Mouse (Mus musculus) cerebellum, adult 11 months (tissue): Measurements from ENCODE around the gene Dnal1.

ENCODE experiments used
- DNase-seq: peaks from one replicate; pipeline ENCODE4 v3.0.0; 2022

The Dnal1 gene

DNA sequence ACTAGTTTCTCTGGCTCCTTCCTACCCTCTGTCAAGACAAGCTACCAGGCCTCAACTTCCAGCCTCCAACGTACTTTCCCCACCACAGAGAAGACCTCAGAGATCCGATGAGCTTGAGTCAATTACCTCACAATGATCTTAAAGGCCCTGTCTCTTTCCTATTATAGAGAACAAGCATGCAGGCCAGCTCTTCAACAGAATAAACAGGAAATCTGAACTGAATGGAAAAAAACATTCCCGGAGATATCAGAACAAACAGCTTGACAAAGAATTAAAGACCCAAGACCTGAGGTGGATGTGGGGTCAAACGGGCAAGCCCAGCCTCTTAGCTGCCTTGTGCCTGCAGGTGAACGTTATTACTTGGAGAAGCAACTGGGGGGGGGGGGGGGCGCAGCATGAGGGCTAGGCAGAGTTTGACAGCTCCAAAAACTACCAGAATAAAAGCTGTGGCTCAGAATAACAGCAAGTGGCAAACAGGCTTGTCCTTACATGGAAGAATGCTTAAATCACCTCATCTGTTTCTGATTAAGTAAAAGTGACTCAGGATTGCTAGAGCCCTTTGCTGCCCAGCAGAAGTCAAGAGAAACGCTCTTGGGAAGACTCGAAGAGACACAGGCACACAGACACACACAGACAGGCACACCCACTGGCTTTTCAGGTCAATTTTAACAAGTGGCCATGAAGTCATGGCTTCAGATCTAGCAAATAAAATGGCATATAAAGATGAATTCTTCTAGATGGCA, 51.6 kb downstream of the Dnal1 start:
- no peak for DNase-seq

DNA sequence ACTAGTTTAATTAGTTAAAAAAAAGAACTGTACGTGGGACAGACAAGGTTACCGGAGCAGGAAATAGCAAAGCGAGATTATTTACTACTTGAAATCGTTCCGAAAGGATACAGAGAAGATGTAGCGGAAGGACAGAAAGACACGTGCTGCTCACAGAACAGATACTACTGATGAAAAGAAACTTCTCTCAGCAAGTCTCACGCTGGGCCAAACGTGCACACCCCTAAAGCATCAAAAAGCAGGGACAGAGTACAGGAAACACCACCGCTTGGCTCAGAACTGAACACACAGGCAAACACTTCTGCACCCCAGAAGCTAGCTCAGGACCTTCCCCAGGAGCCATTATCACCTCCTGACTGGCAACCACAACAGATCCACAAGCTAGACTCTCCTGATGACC, 56.4 kb downstream of the Dnal1 start:
- DNase-seq, result no peak

DNA sequence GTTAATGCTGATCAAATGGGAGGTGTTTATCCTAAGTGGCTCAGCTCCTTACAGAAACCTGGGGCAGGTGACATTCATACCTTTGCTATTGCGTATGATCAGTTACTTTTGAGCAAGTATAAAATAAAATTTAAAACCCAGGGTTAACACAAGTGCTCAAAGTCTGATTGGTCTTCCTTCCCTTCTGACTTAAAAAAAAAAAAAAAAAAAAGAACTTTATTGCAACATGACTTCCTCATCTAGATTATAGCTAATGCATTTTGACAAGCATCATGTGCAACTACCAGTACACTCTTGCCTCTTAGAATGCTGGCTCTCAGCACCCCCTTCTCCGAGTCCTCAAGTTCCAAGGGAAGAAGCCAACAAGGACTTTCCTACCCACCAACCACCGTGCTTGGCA, 58.0 kb downstream of the Dnal1 start:
- DNase-seq, result no peak

DNA sequence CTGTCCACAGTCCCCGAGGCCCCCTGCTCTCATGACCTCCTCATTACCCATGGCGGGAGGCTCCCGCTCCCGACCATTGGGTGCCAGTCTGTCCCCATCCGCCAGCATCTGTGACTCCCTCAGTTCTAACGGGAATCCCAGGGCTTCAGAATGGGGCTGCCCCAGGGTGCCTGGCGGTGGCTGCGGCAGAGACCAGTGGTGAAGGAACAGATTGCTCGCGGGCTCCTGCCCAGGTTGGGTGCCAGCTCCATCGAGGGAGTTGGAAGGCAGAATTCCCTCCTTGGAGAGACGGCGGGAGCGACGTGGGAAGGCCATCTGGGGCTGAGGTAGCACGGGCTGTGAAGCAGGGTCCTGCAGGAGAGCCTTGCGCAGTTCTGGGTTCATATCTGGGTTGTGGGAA, 58.7 kb downstream of the Dnal1 start:
- DNase-seq, result peak; percentile 60

DNA sequence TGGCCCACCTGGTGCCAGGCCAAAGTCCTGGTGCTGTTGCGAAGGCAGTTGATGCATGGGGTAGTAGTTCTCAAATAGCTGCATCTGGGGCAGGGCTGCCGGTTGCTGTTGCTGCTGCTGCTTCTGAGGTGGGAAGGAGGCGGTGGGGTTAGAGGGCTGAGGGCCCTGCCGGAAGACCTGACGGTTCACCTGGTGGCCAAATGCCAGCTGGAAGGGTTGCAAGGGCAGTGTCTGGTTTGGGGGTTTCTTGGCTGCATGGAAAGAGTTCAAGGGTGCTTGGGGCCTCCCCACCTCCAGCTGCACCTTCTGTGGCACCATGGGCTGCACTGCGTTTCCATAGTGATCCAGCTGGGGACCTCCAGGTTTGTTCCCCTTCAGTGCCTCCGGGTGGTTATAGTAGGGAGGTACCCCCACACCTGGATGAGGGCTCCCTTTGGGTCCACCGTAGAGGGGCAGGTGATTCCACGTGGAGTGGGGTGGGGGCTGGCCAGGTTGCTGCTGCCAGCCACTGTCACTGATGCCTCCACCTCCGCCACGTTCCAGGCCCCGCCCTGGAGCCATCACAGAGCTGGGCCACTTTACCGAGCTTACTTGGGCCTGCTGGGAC, 59.2 kb downstream of the Dnal1 start:
- no peak for DNase-seq

DNA sequence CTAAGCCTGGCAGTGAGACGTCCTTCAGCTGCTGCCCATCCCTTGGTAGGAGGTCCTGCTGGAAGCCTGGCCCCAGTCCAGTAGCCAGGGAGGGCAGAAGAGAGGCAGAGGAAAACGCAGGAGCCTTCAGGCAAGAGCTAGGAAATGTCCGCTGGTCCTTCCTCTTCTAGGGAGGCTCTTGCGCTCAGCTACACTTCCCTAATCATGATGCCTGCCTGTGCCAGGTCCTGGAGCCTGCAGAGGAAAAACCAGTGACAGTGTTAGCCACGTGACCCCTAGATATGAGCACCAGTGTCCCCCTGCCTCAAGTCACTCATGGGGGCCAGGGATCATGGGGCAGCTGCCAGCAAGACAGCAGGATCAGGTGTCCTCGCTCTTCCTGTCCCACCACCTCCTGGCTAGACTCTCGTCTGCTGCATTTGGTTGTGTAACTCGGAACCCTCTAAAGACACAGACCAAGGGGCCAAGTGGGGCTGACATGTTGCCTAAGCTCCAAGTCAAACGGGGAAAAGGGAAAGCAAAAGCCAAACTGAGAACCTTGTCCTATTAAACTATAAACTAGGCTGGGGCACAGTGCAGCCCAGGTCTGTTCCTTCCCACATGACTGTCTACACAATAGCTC, 60.1 kb downstream of the Dnal1 start:
- DNase-seq, result peak; percentile 50

DNA sequence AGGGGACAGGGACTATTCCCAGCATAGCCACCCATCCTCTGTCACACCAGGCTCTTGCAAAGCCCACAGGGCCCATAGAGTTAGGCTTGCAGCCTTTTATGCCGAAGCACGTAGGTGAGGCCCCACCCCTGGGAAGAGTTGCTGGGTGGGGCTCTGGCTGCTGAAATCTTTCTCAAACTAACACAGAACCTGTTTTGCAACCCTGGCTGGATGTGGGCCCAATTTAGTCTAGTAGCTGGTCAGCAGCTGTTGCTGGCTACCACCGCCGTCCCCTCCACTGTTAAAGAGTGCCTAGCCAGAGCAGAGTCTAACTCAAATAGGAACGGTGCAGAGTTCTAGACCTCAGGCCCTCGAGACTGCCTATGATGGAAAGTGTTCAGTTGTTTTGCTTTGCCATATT, 60.7 kb downstream of the Dnal1 start:
- DNase-seq, result peak; percentile 9

DNA sequence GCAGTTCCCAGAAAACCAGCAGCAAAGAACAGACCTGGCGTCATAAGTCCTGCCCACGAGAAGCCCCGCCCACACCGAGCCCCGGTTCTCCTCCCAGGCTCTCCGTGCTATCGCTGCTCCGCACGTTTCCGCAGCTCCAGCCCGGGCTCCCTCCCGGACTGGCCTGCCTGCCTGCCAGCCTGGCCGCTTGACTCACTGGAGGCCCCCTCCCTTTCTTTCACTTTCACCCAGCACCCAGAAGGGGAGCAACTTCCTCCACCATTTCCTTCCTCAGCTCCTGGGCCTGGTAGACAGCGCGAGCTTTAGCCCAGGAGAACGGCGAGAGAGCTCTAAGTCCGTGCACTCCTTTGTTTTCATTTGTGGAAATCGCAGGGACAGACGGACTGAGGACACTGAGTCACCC, 61.5 kb downstream of the Dnal1 start:
- DNase-seq, result peak; percentile 82

DNA sequence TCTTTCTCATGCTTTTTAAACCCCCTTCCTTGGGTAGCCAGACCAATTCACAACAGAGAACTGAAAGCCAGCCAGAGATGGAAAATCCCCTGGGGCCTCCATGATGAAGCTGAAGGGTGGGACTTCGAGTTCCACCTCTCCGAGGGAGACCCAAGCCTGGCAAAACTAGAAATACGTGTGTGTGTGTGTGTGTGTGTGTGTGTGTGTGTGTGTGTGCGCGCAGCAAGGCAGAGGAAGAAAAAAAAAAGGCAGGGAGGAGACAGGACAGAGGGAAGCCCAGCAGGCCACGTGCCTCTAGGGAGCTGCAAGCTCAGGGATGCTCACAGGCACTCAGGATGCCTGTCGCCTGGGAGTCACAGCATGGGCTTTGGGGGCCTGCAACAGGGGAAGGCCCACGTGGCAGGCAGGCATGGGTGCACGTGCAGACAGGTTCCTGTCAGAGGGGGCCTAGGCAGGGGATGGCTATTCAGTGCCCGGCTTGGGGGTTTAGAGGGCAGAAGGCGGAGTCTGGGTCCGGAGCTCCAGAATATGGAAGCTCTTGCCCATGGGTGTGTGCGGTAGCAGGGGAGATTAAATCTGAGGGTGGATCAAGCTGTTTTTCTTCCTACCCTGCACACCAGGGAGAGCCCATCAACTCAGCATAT, 62.1 kb downstream of the Dnal1 start:
- DNase-seq, result peak; percentile 33

DNA sequence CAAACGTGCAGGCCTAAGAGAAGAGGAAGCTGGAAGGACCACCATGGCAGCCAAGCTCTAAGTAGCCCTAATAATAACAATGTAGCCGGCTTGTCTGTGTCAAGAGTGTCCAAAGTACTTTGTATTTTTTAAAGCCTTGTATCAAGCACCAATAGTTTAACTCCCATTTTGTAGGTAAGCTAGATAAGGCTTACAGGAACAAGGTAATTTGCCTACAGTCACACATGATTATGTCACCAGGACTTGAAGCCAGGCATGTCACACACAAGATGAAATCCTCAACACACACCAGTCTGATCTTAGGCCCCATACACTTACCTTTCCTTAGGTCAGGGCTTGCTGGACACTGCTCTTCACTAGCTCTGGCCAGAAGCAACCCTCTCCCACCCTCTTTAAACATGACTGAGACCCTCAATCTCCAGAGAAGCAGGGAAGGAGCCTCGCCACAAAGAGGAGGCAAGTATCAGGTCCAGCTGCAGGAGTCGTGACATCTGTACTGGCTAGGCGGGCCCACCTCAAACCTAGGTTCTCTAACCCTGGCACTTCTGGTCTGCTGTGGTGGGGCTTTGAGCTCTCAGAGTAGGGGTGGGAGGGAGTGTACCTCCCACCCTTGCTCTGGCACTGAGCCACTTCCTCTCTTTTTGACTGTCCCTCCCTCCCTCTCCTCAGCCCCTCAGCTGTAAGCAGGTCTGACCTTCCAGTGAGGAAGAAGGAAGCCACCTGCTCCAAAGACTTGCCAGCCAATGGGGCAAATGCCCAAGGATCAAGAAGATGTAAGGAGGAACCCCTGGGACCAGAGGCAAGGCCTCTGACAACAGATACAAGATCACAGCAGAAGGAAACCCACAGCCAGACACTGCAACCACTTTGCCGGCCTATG, 63.0 kb downstream of the Dnal1 start:
- peak; percentile 17 for DNase-seq

DNA sequence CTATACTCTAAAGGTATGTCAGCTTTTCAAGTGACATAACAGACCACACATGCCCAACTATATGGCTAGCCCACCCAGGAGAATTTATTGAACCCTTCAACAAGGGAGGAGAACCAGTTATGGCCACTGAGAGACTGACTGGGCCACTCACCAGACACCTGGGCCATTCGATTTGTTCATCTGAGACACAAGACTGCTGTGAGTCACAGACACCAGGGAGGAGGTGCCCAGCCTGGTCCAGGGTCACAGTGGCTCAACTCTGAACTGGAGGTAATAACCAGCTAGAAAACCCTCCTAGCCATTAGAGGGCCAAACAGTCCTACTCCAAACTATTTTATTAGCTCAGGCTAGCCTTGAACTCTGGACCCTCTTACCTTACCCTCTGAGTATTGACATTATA, 63.9 kb downstream of the Dnal1 start:
- no peak for DNase-seq

DNA sequence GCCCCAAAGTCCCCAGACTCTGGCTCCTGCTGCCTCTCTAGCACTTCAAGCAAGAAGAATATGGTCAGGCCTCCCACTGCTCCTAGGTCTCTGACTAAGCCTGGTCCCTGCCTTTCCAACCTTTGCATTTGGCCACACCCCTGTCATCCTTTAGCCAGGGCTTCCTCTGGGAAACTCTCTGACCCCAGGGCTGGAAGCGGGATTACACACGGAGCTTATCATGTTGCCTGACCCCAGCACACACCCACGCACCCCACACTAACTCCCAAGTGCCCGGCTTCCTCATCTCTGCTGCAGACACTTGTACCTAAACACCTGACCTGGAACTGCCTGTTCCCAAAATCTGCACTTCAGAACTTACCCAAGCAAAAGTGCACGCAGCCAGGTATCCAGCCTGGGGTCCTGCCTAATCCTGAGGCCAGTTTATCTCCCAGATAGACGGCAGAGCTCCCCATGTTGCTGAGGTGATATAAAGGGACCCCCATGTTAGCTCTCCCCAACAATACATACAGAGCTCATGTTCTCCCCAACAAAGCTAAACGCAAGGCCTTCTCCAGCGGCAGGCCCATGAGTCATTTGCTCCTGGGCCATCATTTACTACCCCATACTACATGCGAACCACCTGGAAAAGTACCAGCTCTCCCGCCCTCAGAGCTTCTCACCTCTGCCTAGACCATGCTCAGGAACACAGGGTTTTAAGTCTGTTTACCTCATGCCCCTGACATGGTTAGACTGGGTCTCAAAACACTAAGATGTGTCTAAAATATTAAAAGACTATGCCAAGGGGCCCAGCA, 64.7 kb downstream of the Dnal1 start:
- no peak for DNase-seq

DNA sequence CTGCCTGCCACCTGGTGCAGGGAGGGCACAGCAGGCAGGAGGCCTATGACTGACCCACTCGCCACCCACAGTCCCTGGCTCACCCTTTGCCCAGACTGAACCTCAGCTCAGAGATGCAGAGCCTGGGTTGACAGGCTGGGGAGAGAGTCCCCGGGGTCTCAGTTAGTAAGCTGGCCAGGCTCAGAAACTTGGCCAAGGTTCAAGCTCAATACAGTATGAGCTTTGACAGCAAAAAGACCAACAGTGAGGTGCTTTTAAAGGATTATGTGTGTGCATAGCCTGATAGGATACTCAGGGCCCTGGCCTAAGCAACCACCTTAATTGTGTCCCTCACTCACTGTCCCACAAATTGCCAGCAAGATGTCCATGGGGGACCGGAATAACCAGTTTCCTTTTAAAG, 65.9 kb downstream of the Dnal1 start:
- DNase-seq, result no peak

DNA sequence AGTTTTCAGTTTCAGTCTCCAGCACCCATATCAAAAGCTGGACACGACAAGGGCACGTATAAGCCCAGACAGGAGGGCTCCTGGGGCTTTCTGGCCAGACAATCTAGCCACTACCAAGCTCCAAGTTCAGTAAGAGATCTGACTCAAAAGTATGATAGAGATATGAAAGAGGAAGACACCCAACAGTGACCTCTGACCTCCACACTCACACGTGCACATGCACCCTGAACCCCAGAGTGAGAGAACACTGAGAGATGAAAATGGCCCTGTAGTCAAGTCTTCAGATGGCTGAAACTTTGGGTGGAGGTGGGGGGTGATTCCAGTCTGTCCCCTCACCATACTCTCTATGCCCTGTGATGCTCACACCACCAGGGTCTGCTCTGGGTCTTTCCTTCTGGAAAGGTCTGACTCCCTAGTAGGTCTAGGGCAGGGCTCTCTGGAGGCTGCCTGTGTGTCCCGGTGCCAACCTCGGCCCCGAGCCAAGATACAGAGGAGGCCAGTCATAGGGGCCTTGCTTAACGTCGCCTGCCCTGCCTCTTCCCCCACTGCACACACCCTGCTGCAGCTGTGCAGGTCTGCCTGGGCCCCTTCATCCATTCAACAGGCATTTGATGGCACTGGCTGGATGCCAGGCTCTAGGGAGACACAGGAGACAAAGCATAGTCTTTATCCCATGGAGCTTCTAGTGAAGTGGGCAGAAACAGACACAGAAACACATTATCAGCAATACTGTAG, 66.7 kb downstream of the Dnal1 start:
- DNase-seq, result peak; percentile 52

DNA sequence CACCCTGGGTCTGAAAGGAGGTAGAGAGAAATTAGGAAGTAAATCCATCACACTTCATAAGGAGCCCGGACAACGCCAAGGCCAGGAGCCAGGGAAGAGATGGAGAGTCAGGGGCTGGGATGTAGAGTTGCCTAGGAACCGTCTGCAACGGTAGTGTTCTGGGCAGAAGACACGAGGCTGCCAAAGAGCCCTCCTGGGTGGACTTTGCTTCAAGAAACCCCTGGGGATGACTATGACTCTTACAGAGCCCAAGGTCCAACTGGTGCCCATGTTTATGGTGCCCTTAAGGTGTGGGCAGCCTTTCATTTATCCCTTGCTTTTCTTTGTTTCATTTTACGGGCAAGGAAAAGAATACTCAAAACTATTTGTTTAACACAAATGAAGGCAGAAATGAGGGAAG, 67.8 kb downstream of the Dnal1 start:
- DNase-seq, result no peak

DNA sequence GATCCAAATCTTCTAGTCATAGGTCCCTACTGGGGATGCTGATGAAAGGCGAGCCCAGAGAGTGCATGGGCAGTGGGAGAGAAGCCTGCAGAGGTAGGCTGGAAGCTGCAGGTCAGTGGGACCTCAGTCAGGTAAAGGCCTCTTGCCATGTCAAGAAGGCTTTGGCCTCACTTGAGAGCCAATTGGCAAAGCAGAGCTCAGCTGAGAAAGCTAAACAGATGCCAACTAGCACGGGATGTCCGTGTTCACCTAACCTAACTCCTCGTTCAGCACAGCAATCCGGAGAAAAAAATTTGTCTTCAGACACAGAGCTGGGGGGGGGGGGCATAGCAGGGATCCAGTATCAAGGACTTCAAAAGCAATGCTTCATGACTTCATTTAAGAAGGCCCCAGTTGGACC, 70.8 kb downstream of the Dnal1 start:
- DNase-seq, result peak; percentile 12

DNA sequence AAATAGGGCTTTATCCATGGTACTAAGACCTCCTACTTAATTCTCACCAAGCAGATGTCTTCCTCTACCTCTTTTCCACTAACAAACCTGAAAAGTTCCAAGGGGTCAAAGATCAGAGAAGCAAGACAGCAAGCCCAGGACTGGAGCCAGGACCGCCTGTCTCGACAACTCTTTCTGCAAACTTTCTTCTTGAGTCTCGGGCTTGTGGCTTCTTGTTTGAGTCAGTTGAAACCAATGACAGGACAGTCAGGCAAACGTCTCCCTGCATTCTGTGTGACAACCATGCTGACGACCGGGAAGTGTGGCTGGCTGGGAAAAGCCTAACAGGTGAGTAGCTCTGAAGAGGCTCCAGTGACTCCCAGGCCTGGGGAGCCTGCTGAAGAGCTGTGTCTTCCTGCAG, 71.4 kb downstream of the Dnal1 start:
- no peak for DNase-seq

DNA sequence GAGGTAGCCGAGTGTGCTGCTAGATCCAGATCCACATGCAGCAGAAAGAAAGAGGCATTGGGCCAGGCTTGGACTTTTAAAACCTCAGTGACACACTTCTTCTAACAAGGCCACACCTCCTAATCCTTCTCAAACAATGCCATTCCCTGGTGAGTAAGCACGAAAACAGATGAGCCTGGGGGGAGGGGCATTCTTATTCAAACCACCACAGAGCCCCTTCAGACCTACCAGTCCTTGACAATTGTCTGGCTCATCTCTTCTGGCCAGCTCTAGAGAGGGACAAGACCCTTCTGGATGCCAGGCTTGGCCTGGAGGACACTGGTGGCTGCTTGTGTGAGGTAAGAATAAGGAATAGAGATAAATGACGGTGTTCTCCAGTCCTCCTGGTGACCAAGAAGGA, 72.4 kb downstream of the Dnal1 start:
- no peak for DNase-seq

DNA sequence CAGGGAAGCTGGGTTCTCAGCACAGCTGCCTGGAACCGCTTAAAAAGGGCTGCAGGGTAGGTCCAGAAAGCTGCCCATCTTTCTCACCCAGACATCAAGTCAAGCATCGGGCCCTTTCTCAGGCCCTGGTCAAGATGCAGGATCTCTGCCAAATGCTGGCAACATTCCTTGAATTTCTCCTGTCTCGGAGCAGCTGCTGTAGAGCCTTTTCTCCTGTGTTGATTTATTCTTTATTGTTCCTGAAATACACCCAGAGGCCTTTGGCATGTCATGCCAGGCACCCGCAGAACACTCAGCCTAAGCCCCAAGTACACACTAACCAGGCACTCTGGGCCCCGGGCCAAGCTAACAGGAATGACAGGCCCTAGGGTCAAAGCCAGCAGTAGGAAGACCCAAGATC, 72.8 kb downstream of the Dnal1 start:
- peak; percentile 40 for DNase-seq

DNA sequence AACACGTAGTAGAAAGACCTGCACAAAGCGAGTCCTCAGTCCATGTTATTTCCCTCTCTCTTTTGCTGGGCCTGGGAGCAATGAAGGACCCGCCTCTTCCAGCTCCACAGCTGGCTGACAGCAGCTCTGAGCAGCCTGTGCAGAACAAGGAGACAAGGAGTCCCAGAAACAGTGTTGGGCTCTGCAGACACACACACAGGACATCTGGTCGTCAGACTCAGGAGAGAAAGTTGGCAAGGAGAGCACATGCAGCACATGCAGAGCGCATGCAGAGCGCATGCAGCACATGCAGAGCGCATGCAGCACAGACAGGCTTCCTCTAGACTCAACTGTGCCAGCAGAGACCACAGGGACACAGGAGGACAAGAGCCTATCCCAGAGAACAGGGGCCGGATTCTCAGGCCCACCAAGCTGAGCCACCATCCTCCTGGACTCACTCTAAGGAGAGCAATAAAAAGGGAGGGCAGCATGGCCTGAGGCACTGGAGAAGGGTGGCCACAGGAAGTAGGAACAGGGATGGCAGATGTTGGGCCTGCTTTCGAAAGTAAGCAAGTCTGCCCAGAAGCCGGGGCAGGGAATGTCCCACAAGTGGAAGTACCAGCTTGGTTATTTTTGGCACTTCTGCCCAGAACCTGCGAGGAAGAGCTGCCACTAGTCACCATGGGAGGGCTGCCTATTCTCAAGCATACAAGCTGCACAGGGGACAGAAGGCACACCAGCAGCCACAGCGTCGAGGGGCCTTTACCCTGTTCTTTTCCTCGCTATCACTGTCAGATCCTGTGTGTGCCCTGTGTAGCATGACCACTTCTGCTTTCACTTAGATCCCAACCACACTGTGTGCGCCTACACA, 73.8 kb downstream of the Dnal1 start:
- DNase-seq, result peak; percentile 40
